Mouse (Mus musculus) kidney, embryonic 14.5 days (tissue): ENCODE data around the gene Cyp2c23. TPM values are rescaled to one million over a fixed set of nuclear protein-coding genes. Genes with fewer than 3 reads are reported as not detected.

ENCODE experiments used
- ATAC-seq: fragments of 200-750 bp; cut with Nextera tagmentation; 2 replicates; pipeline ENCODE4 v1.8.0; 2017; ENCODE audit warnings: moderate number of reproducible peaks, mild to moderate bottlenecking, moderate TSS enrichment, moderate library complexity; ENCODE audit not compliant: low FRiP score, low TSS enrichment
- H3K27ac ChIP-seq: fragments of 300-500 bp; sonication (generic); 2 replicates; pipeline ENCODE4 v1.5.1; 2014; ENCODE audit warnings: low read depth, mild to moderate bottlenecking, low read length, moderate library complexity, mixed read lengths
- H3K27me3 ChIP-seq: fragments of 300-500 bp; sonication (generic); 2 replicates; pipeline ENCODE4 v1.6.1; 2014; ENCODE audit warnings: mild to moderate bottlenecking, low read length; ENCODE audit not compliant: control insufficient read depth, insufficient read depth
- H3K36me3 ChIP-seq: fragments of 300-500 bp; sonication (generic); 2 replicates; pipeline ENCODE4 v1.6.1; 2014; ENCODE audit warnings: low read length, mixed read lengths; ENCODE audit not compliant: control insufficient read depth, insufficient read depth
- H3K4me1 ChIP-seq: fragments of 300-500 bp; sonication (generic); 2 replicates; pipeline ENCODE4 v1.6.1; 2014; ENCODE audit warnings: low read length, mixed read lengths; ENCODE audit not compliant: control insufficient read depth, insufficient read depth
- H3K4me2 ChIP-seq: fragments of 300-500 bp; sonication (generic); replicated peaks from 2 replicates; pipeline ENCODE4 v1.6.1; 2014; ENCODE audit warnings: low read depth, mild to moderate bottlenecking, low read length
- H3K4me3 ChIP-seq: fragments of 300-500 bp; sonication (generic); 2 replicates; pipeline ENCODE4 v1.5.1; 2014; ENCODE audit warnings: mild to moderate bottlenecking, low read length
- H3K9ac ChIP-seq: fragments of 300-500 bp; sonication (generic); 2 replicates; pipeline ENCODE4 v1.6.1; 2014; ENCODE audit warnings: low read depth, mild to moderate bottlenecking, low read length, moderate library complexity
- H3K9me3 ChIP-seq: fragments of 300-500 bp; sonication (generic); 2 replicates; pipeline ENCODE4 v1.6.1; 2016; ENCODE audit warnings: low read length; ENCODE audit not compliant: control insufficient read depth
- WGBS: fragments of 180-500 bp; shearing (Covaris S2); extraction: QIAGEN DNeasy Blood & Tissue Kit; methylation state at CpG from one replicate; pipeline ENCODE4 v1.1.7; 2014; 5-methylcytosine and 5-hydroxymethylcytosine counted together
- polyA plus RNA-seq: library from polyadenylated mRNA; unstranded; fragments of >200 nt; fragmentation: Nextera tagmentation; extraction: Ambion mirVana; gene quantifications from 2 replicates; pipeline ENCODE4 v1.2.1, GENCODE M21; 2014

Cyp2c23 gene
- polyA plus RNA-seq, 1 experiment from 2014 or later = 0.31 TPM

DNA sequence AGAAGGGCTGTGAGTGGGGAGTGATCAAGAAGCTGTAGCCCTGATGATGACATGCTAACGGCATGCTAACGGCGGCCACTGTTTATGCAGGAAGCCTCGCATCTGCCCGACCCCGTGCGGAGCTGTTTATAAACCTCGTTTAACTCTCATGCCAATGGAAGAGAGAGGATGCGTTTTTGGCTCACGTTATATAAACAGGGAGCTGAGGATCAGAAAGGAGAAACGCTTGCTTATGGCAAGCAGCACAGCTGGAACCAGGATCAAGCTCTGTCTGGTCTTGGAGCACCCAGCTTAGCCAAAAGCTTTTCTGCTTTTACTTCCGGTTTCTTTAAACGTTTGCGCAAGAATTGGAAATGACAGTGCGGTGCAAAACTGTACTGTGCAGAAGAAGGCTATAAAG, 20.2 kb downstream of the Cyp2c23 start:
- Histone ChIP-seq H3K9ac (no peak overlapping the region), H3K4me2 (no peak overlapping the region), H3K27ac (no peak overlapping the region), H3K4me3 (no peak overlapping the region), H3K4me1 (no peaks in the 10 kb centered on the region), H3K9me3 (no peaks in the 10 kb centered on the region), H3K27me3 (no peaks in the 10 kb centered on the region), H3K36me3 (no peaks in the 10 kb centered on the region)
- WGBS = 77% methylated on average over 15 of the region's 15 CpGs
- ATAC-seq = no peak

GRCm38 (mm10) chr19:44007186-44007585, 21.8 kb downstream of the Cyp2c23 start:
- Histone ChIP-seq H3K36me3 (no peaks in the 10 kb centered on the region), H3K4me3 (no peak overlapping the region), H3K9ac (no peak overlapping the region), H3K9me3 (no peaks in the 10 kb centered on the region), H3K27ac (no peak overlapping the region), H3K27me3 (no peaks in the 10 kb centered on the region), H3K4me1 (no peaks in the 10 kb centered on the region), H3K4me2 (no peak overlapping the region)
- no peak for ATAC-seq
- 54% methylated on average over 12 of the region's 12 CpGs for WGBS

DNA sequence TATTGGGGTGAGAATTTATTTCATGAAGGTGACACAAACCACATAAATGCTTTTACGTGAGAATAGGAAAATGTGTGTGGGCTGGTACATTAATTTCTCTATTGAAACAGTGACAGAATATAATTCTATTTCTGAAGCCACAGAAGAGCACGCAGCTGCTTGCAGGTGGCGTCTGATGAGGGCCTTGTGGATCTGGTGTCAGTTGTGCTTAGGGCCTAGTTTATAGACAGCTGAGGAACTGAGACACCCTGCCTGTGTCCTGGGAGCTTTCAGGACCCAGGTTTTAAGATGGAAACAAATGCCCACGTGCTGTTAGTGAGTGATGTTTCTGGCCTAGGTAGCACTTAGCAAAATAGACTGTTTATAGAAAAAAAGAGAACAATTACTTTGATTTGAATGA, 24.0 kb downstream of the Cyp2c23 start:
- Histone ChIP-seq H3K27ac (no peak overlapping the region), H3K9me3 (no peaks in the 10 kb centered on the region), H3K9ac (no peak overlapping the region), H3K36me3 (no peaks in the 10 kb centered on the region), H3K27me3 (no peaks in the 10 kb centered on the region), H3K4me3 (no peak overlapping the region), H3K4me2 (no peak overlapping the region), H3K4me1 (no peaks in the 10 kb centered on the region)
- ATAC-seq = no peak
- WGBS = 68% methylated on average over 4 of the region's 4 CpGs

- Histone ChIP-seq H3K4me2 (no peak overlapping the region), H3K4me1 (no peaks in the 10 kb centered on the region), H3K36me3 (no peaks in the 10 kb centered on the region), H3K27me3 (no peaks in the 10 kb centered on the region), H3K9me3 (no peaks in the 10 kb centered on the region), H3K9ac (no peak overlapping the region), H3K27ac (no peak overlapping the region), H3K4me3 (no peak overlapping the region)
- no peak for ATAC-seq
- WGBS = 89% methylated on average over 2 of the region's 2 CpGs
Observed at GRCm38 (mm10) chr19:44004261-44004660, 24.7 kb downstream of the Cyp2c23 start.

DNA sequence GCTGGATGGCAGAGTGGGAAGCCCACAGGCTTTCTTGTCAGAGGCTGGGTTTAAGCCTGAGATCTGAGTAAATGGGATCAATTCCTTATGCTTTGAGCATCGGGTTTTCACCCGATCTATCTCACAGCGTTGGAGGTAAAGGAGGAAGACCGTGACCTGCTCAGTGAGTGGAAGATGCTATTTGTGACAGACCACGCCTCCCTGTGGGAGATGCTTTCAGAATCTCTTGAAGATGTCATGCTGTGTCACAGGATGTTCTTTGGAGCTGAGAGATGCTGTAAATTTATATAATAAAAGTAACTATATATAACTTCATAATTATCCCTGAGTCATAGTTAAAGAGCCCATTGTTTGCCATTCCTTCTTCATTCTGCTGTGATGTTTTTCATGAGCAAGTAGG, 28.3 kb downstream of the Cyp2c23 start:
- Histone ChIP-seq H3K4me2 (no peak overlapping the region), H3K4me1 (no peaks in the 10 kb centered on the region), H3K9me3 (no peaks in the 10 kb centered on the region), H3K27ac (no peak overlapping the region), H3K27me3 (no peaks in the 10 kb centered on the region), H3K36me3 (no peaks in the 10 kb centered on the region), H3K9ac (no peak overlapping the region), H3K4me3 (no peak overlapping the region)
- ATAC-seq = no peak
- WGBS = 85% methylated on average over 5 of the region's 5 CpGs

GRCm38 (mm10) chr19:44000061-44000460, 28.9 kb downstream of the Cyp2c23 start:
- Histone ChIP-seq H3K9me3 (no peaks in the 10 kb centered on the region), H3K9ac (no peak overlapping the region), H3K4me1 (no peaks in the 10 kb centered on the region), H3K4me2 (no peak overlapping the region), H3K27ac (no peak overlapping the region), H3K4me3 (no peak overlapping the region), H3K27me3 (no peaks in the 10 kb centered on the region), H3K36me3 (no peaks in the 10 kb centered on the region)
- 88% methylated on average over 1 of the region's 1 CpGs for WGBS
- no peak for ATAC-seq

DNA sequence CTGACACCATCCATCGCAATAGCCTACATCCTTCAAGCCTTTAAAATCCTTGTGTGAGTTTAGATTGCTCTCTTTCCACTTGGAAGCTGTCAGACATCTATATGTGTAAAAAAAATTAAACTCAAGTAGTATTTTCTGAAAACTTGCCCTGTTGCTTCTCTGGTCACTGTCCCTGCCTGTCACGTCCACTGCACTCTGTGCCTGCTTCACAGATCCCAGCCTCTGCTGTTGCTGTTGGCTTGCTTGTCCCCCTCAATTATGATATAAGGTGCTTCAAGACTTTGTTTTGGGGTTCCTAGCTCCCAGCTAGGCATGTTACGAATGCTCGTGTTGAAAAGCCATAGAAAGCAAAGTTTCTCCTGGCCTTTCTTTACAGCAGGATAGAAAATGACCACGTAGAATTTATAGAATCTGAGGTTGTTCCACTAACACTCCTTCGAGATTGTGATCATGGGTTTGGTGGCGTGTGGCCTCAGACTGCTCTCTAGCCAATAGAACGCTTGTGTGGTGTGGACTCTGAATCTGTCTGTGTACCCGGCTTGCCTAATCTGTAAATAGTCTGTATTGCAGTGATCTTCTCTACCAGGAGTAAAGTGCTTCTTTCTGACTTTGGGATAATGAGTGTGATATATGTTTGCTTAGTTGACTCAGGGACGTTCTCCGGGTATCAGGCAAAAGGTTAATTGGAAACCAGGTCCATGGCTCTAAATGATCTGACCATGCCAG, 30.0 kb downstream of the Cyp2c23 start:
- Histone ChIP-seq H3K4me1 (no peaks in the 10 kb centered on the region), H3K27ac (no peak overlapping the region), H3K36me3 (no peaks in the 10 kb centered on the region), H3K9me3 (no peaks in the 10 kb centered on the region), H3K27me3 (no peaks in the 10 kb centered on the region), H3K4me3 (no peak overlapping the region), H3K9ac (no peak overlapping the region), H3K4me2 (no peak overlapping the region)
- no peak for ATAC-seq
- 78% methylated on average over 11 of the region's 11 CpGs for WGBS

- Histone ChIP-seq H3K4me2 (no peak overlapping the region), H3K27me3 (no peaks in the 10 kb centered on the region), H3K27ac (no peak overlapping the region), H3K4me3 (no peak overlapping the region), H3K4me1 (no peaks in the 10 kb centered on the region), H3K9me3 (no peaks in the 10 kb centered on the region), H3K36me3 (no peaks in the 10 kb centered on the region), H3K9ac (no peak overlapping the region)
- ATAC-seq = no peak
- 85% methylated on average over 10 of the region's 10 CpGs for WGBS
Observed at GRCm38 (mm10) chr19:43998101-43998500, 30.9 kb downstream of the Cyp2c23 start.

DNA sequence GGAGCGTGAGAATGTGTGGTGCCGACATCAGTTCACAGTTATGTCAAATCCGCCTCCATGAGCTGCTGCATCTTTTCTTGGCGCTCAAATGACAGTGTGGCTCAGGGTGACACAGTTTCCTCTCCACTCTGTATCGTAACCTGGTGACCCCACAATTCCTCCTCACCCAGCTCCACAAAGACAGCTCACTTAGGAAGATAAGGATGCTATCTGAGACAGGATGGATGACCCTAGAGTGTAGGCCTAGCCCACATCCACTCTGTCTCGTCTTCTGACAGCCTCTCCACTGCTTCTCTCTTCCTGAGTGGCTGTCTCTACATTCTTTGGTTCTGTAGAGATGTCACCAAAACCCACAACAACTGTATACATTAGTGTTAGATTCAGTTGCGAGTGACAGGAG, 33.6 kb downstream of the Cyp2c23 start:
- Histone ChIP-seq H3K4me2 (no peak overlapping the region), H3K9me3 (no peaks in the 10 kb centered on the region), H3K9ac (no peak overlapping the region), H3K36me3 (no peaks in the 10 kb centered on the region), H3K27ac (no peak overlapping the region), H3K4me3 (no peak overlapping the region), H3K27me3 (no peaks in the 10 kb centered on the region), H3K4me1 (no peaks in the 10 kb centered on the region)
- no peak for ATAC-seq
- WGBS = 85% methylated on average over 7 of the region's 7 CpGs
